Mouse (Mus musculus) ES-E14 (cell line): ENCODE measurements at regions not wholly inside any gene's neighbourhood (a gene's known extent, or its start where the extent isn't known, plus 50 kb on each side); places are given as distances from the start of the nearest gene placed in this dataset.

Experiments
- CHD2 ChIP-seq: IDR thresholded peaks from 2 replicates; pipeline ENCODE4 v1.6.1; 2014; ENCODE audit warnings: mild to moderate bottlenecking, low read depth, low read length, inconsistent platforms
- HCFC1 ChIP-seq: IDR thresholded peaks from 2 replicates; pipeline ENCODE4 v1.6.1; 2012; ENCODE audit warnings: low read length, inconsistent platforms, borderline replicate concordance; ENCODE audit not compliant: insufficient read depth
- MAFK ChIP-seq: IDR thresholded peaks from 2 replicates; pipeline ENCODE4 v1.6.1; 2014; ENCODE audit warnings: mild to moderate bottlenecking, low read depth, low read length, inconsistent platforms; ENCODE audit not compliant: insufficient read depth
- ZC3H11A ChIP-seq: IDR thresholded peaks from 2 replicates; pipeline ENCODE4 v1.6.1; 2012; ENCODE audit warnings: low read depth, mild to moderate bottlenecking, inconsistent platforms, low read length, borderline replicate concordance
- ZNF384 ChIP-seq: IDR thresholded peaks from 2 replicates; pipeline ENCODE4 v1.6.1; 2012; ENCODE audit warnings: low read depth, low read length, inconsistent platforms

DNA sequence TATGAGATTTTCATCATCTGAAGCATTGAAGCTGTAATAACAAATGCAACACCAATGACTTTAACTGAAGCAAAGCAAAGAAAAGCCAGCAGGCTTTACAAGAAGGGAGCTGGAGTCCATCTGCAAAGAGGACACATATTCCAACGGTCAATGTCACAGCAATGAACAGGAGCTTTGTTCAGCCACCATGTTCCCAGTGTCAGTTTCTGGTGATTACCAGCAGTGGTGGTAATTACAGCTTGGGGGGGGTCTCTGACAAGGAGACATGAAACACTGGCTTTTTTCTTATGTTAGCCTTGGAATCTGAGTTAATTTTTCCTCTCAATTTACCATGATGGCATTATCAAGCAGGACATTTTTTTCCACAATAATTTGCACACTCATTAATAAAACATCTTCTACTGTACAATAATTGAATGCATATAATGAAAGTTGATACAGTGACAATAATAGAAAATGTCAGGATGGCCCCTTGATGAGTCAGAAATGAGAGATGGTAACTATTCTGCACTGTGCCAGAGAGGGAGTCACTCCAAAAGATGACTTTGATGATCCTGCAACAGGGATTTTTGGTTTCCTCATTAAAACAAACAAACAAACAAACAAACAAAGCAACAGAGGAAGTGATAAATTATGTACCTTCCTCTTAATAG lies 373.4 kb downstream of the Frk start:
- TF ChIP-seq ZNF384 (no peak), ZC3H11A (no peak), MAFK (no peak), HCFC1 (no peak), CHD2 (no peak)
